Mouse (Mus musculus) hindbrain, embryonic 14.5 days (tissue): Measurements from ENCODE around the gene Stk33. TPM values are rescaled to one million over a fixed set of nuclear protein-coding genes. Genes with fewer than 3 reads are reported as not detected.
"Not testable (repeated sequence)": the region's sequence is repeated elsewhere in the genome, so short reads cannot be mapped to it uniquely, and the experiment has no call there.

Experiments used
- ATAC-seq: fragments of 200-750 bp; cut with Nextera tagmentation; 2 replicates; pipeline ENCODE4 v1.8.0; 2017; ENCODE audit warnings: moderate number of reproducible peaks, mild to moderate bottlenecking, moderate TSS enrichment, moderate library complexity; ENCODE audit not compliant: low FRiP score
- DNase-seq: peaks from one replicate; pipeline ENCODE4 v3.0.0-alpha.2; 2015; ENCODE audit warnings: low spot score
- H3K27ac ChIP-seq: fragments of 300-500 bp; sonication (generic); 2 replicates; pipeline ENCODE4 v1.5.1; 2014; ENCODE audit warnings: mild to moderate bottlenecking, moderate library complexity
- H3K27me3 ChIP-seq: fragments of 300-500 bp; sonication (generic); 2 replicates; pipeline ENCODE4 v1.6.1; 2014; ENCODE audit warnings: mild to moderate bottlenecking, low read length, mixed read lengths; ENCODE audit not compliant: control insufficient read depth, insufficient read depth
- H3K36me3 ChIP-seq: fragments of 300-500 bp; sonication (generic); replicated peaks from 2 replicates; pipeline ENCODE4 v1.6.1; 2014; ENCODE audit not compliant: control insufficient read depth, insufficient read depth
- H3K4me1 ChIP-seq: fragments of 300-500 bp; sonication (generic); replicated peaks from 2 replicates; pipeline ENCODE4 v1.6.1; 2014; ENCODE audit warnings: antibody characterized with exemption, low read length, mixed read lengths; ENCODE audit not compliant: control insufficient read depth, insufficient read depth
- H3K4me2 ChIP-seq: fragments of 300-500 bp; sonication (generic); replicated peaks from 2 replicates; pipeline ENCODE4 v1.6.1; 2014; ENCODE audit warnings: mild to moderate bottlenecking, moderate library complexity
- H3K4me3 ChIP-seq: fragments of 300-500 bp; sonication (generic); replicated peaks from 2 replicates; pipeline ENCODE4 v1.5.1; 2014; ENCODE audit warnings: mild to moderate bottlenecking, low read length
- H3K9ac ChIP-seq: fragments of 300-500 bp; sonication (generic); 2 replicates; pipeline ENCODE4 v1.6.1; 2014
- H3K9me3 ChIP-seq: fragments of 300-500 bp; sonication (generic); 2 replicates; pipeline ENCODE4 v1.6.1; 2016; ENCODE audit warnings: low read length; ENCODE audit not compliant: control insufficient read depth
- WGBS: fragments of 180-500 bp; shearing (Covaris S2); extraction: QIAGEN DNeasy Blood & Tissue Kit; methylation state at CpG from one replicate; pipeline ENCODE4 v1.1.7; 2014; 5-methylcytosine and 5-hydroxymethylcytosine counted together
- polyA plus RNA-seq: library from polyadenylated mRNA; unstranded; fragments of >200 nt; fragmentation: Nextera tagmentation; extraction: Ambion mirVana; gene quantifications from 2 replicates; pipeline ENCODE4 v1.2.1, GENCODE M21; 2014

Stk33 gene
- polyA plus RNA-seq, 1 experiment from 2014 or later, result 7.8 TPM

- whole genome bisulfite sequencing, result 75% methylated on average over 3 of the region's 3 CpGs
- ATAC-seq (no peak), DNase-seq (no peak)
- Histone ChIP-seq H3K27ac (no peak overlapping the region), H3K9me3 (no peaks in the 10 kb centered on the region), H3K4me2 (no peak overlapping the region), H3K4me3 (no peak overlapping the region), H3K27me3 (no peaks in the 10 kb centered on the region), H3K36me3 (no peaks in the 10 kb centered on the region), H3K4me1 (no peaks in the 10 kb centered on the region), H3K9ac (no peak overlapping the region)
Measured at GRCm38 (mm10) chr7:109399299-109399698, 39.6 kb downstream of the Stk33 start.

GRCm38 (mm10) chr7:109381131-109381530 is 57.8 kb downstream of the Stk33 start:
- H3K9ac ChIP-seq, result no peak overlapping the region
- no peak overlapping the region for H3K4me2 ChIP-seq
- peaks cover 11% of the 10 kb centered on the region for H3K9me3 ChIP-seq
- no peak overlapping the region for H3K27ac ChIP-seq
- no peaks in the 10 kb centered on the region for H3K36me3 ChIP-seq
- no peak overlapping the region for H3K4me3 ChIP-seq
- no peaks in the 10 kb centered on the region for H3K27me3 ChIP-seq
- H3K4me1 ChIP-seq, result no peaks in the 10 kb centered on the region
- ATAC-seq (no peak), DNase-seq (no peak)
- WGBS, result 73% methylated on average over 1 of the region's 1 CpGs

GRCm38 (mm10) chr7:109373556-109373955 is 65.3 kb downstream of the Stk33 start:
- 93% methylated on average over 6 of the region's 6 CpGs for WGBS

GRCm38 (mm10) chr7:109358435-109359187 is 80.3 kb downstream of the Stk33 start:
- H3K27ac ChIP-seq, result no peak overlapping the region
- H3K27me3 ChIP-seq, result no peaks in the 10 kb centered on the region
- H3K4me1 ChIP-seq, result no peaks in the 10 kb centered on the region
- H3K9ac ChIP-seq, result no peak overlapping the region
- DNase-seq (no peak), ATAC-seq (no peak)
- 70% methylated on average over 5 of the region's 5 CpGs for WGBS
- no peaks in the 10 kb centered on the region for H3K9me3 ChIP-seq
- H3K36me3 ChIP-seq, result no peaks in the 10 kb centered on the region
- H3K4me3 ChIP-seq, result no peak overlapping the region
- no peak overlapping the region for H3K4me2 ChIP-seq

More at GRCm38 (mm10) chr7:109373556-109373955, 65.3 kb downstream of the Stk33 start:
- not testable (repeated sequence) for H3K9ac ChIP-seq, H3K27me3 ChIP-seq, H3K36me3 ChIP-seq, H3K4me3 ChIP-seq, H3K4me2 ChIP-seq, ATAC-seq, H3K9me3 ChIP-seq, DNase-seq, H3K4me1 ChIP-seq, H3K27ac ChIP-seq

- H3K4me1 ChIP-seq, result no peaks in the 10 kb centered on the region
- no peak overlapping the region for H3K4me3 ChIP-seq
- no peak overlapping the region for H3K27ac ChIP-seq
- WGBS, result 89% methylated on average over 1 of the region's 1 CpGs
- ATAC-seq (no peak), DNase-seq (no peak)
- no peak overlapping the region for H3K9ac ChIP-seq
- no peaks in the 10 kb centered on the region for H3K27me3 ChIP-seq
- no peak overlapping the region for H3K4me2 ChIP-seq
- no peaks in the 10 kb centered on the region for H3K36me3 ChIP-seq
- no peaks in the 10 kb centered on the region for H3K9me3 ChIP-seq
Measured at GRCm38 (mm10) chr7:109357877-109358276, 81.0 kb downstream of the Stk33 start.

- no peak overlapping the region for H3K9ac ChIP-seq
- no peaks in the 10 kb centered on the region for H3K27me3 ChIP-seq
- H3K4me2 ChIP-seq, result no peak overlapping the region
- H3K36me3 ChIP-seq, result no peaks in the 10 kb centered on the region
- no peaks in the 10 kb centered on the region for H3K4me1 ChIP-seq
- H3K27ac ChIP-seq, result no peak overlapping the region
- no peaks in the 10 kb centered on the region for H3K9me3 ChIP-seq
- DNase-seq (no peak), ATAC-seq (no peak)
- H3K4me3 ChIP-seq, result no peak overlapping the region
- 89% methylated on average over 3 of the region's 3 CpGs for WGBS
Measured at GRCm38 (mm10) chr7:109347241-109347640, 91.6 kb downstream of the Stk33 start.

- Histone ChIP-seq H3K27me3 (no peaks in the 10 kb centered on the region), H3K36me3 (no peaks in the 10 kb centered on the region), H3K4me2 (no peak overlapping the region), H3K9ac (no peak overlapping the region), H3K9me3 (no peaks in the 10 kb centered on the region), H3K27ac (no peak overlapping the region), H3K4me3 (no peak overlapping the region), H3K4me1 (no peaks in the 10 kb centered on the region)
- no peak for DNase-seq
- no peak for ATAC-seq
- 92% methylated on average over 8 of the region's 8 CpGs for WGBS
Measured at GRCm38 (mm10) chr7:109331722-109332121, 107.2 kb downstream of the Stk33 start.

GRCm38 (mm10) chr7:109328772-109329171 is 110.1 kb downstream of the Stk33 start:
- Histone ChIP-seq H3K9me3 (no peaks in the 10 kb centered on the region), H3K27ac (no peak overlapping the region), H3K4me3 (no peak overlapping the region), H3K4me2 (no peak overlapping the region), H3K27me3 (no peaks in the 10 kb centered on the region), H3K9ac (no peak overlapping the region), H3K4me1 (no peaks in the 10 kb centered on the region), H3K36me3 (no peaks in the 10 kb centered on the region)
- DNase-seq (no peak), ATAC-seq (no peak)
- WGBS, result 76% methylated on average over 3 of the region's 3 CpGs

- H3K27me3 ChIP-seq, result no peaks in the 10 kb centered on the region
- H3K4me2 ChIP-seq, result no peak overlapping the region
- no peaks in the 10 kb centered on the region for H3K9me3 ChIP-seq
- H3K4me1 ChIP-seq, result no peaks in the 10 kb centered on the region
- no peak overlapping the region for H3K4me3 ChIP-seq
- ATAC-seq, result no peak
- no peak overlapping the region for H3K27ac ChIP-seq
- no peak overlapping the region for H3K9ac ChIP-seq
- no peak for DNase-seq
- WGBS, result 53% methylated on average over 4 of the region's 4 CpGs
- no peaks in the 10 kb centered on the region for H3K36me3 ChIP-seq
Measured at GRCm38 (mm10) chr7:109326813-109327212, 112.1 kb downstream of the Stk33 start.

GRCm38 (mm10) chr7:109325731-109326130 is 113.2 kb downstream of the Stk33 start:
- Histone ChIP-seq H3K27me3 (no peaks in the 10 kb centered on the region), H3K36me3 (no peaks in the 10 kb centered on the region), H3K9me3 (no peaks in the 10 kb centered on the region), H3K4me1 (no peaks in the 10 kb centered on the region), H3K27ac (no peak overlapping the region), H3K9ac (no peak overlapping the region), H3K4me3 (no peak overlapping the region), H3K4me2 (no peak overlapping the region)
- no peak for ATAC-seq
- no peak for DNase-seq
- WGBS, result 46% methylated on average over 3 of the region's 3 CpGs
